22 mouse cellular contexts compared by ENCODE assay signal in the genomic region with DNA sequence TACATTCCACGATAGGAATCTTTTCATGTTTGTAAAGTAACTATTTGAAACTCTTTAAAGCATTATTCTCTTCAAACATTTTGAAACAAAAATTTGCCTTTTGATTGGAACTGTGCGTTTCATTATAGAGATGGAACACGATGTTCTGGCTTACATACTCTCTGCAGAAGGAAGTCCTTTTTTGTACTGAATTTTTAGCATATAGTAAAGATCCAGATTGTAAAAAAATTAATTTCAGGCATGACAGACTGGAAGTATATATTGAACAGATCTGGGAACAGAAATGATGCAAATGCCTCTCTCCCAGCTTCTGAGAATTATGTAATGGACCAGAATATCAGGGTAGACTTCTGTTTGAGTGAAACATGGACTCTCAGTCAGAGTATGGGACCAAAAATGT.
"Had no signal": no experiment of that assay in that cellular context is flagged by ENCODE, and none has a peak within 500 bp of the region (broad histone marks: within the 10 kb centered on the region; RNA-seq: fewer than 3 reads in every experiment).

No protein-coding gene starts in this region.

- DNase-seq: liver, postnatal 0 days; lung, adult 2 months; lung, postnatal 14 days; lung, postnatal 36 days; retina, postnatal 1 day; right cerebral cortex, adult 18-20 months; right cerebral cortex, postnatal 25 days; right cerebral cortex, postnatal 4 days; spleen, adult 18-20 months; thymus, adult 2 months; thymus, postnatal 25 days; thymus, postnatal 4 days had no signal

- H3K9ac ChIP-seq: liver, postnatal 0 days; lung, embryonic 15.5 days; midbrain, embryonic 13.5 days; neural tube, embryonic 13.5 days; neural tube, embryonic 15.5 days had no signal

- ATAC-seq: liver, postnatal 0 days; lung, postnatal 0 days; midbrain, embryonic 13.5 days; midbrain, embryonic 16.5 days had no signal

- H3K27me3 ChIP-seq: lung, embryonic 15.5 days; megakaryocyte, embryonic 14.5 days; midbrain, embryonic 13.5 days; neural tube, embryonic 13.5 days; neural tube, embryonic 15.5 days had no signal

- H3K4me2 ChIP-seq: lung, embryonic 15.5 days; midbrain, embryonic 11.5 days; midbrain, embryonic 13.5 days; neural tube, embryonic 13.5 days; neural tube, embryonic 15.5 days had no signal

- H3K27ac ChIP-seq: lung, embryonic 15.5 days; macrophage; midbrain, embryonic 13.5 days; neural tube, embryonic 13.5 days; neural tube, embryonic 15.5 days had no signal

- H3K4me3 ChIP-seq: lung, embryonic 15.5 days; megakaryocyte, embryonic 14.5 days; midbrain, embryonic 13.5 days; myocyte; neural tube, embryonic 13.5 days; neural tube, embryonic 15.5 days had no signal

- H3K36me3 ChIP-seq: lung, embryonic 15.5 days; midbrain, embryonic 13.5 days; neural tube, embryonic 13.5 days; neural tube, embryonic 15.5 days had no signal

- H3K4me1 ChIP-seq: lung, embryonic 15.5 days; midbrain, embryonic 13.5 days; neural tube, embryonic 13.5 days; neural tube, embryonic 15.5 days had no signal

- H3K9me3 ChIP-seq: lung, embryonic 15.5 days; megakaryocyte, embryonic 14.5 days; midbrain, embryonic 13.5 days; neural tube, embryonic 13.5 days; neural tube, embryonic 15.5 days had no signal
